Mouse (Mus musculus): ENCODE results near the gene Wdr27.

DNA sequence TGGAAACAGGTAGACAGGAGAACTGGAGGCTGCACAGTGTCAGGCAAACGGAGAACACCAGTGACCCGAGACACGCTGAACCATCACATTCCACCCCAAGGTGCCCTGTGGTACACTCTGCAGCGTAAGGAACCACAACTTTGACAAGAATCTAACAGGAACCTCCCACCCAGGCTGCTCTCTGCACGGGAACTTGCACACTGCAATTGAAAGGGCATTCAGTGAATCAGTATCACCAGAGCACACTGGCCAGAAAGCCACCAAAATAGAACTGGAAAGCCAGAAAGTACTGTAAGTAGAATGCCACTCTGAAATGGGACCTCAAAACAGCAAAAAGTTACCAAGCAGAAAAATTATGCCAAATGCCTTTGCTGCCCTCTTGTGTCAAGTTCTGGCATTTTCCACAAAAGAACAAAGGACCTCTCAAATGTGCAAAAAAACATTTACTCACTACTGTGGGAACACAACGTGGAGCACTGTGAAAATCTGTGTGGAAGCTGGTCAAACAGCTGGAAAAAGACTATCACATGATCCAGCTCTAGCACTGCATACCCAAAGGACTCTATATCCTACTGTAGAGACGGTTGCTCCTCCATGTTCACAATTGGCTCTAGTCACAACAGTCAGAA, 38.2 kb downstream of the Wdr27 start:
- TF ChIP-seq EP300 (IDR thresholded peaks at IDR 0.05; ENCODE audit: low read depth) (no peak), CTCF (IDR thresholded peaks at IDR 0.05; ENCODE audit: low read depth) (peak; percentile 90)
